In genomic region chr13:97601135-97601730, GRCm38 (mm10) we compare ENCODE assay signal across 37 mouse cellular contexts.
DNase-seq lines count a peak whose midpoint lies in the region; ATAC-seq and TF ChIP-seq lines count a peak whose summit lies in the region.
"Had no signal": no experiment of that assay in that cellular context is flagged by ENCODE, and none has a peak within 500 bp of the region (broad histone marks: within the 10 kb centered on the region; RNA-seq: fewer than 3 reads in every experiment).

No protein-coding gene starts in this region.

- no peak for TF ChIP-seq POLR2A in limb, embryonic 14.5 days (IDR thresholded peaks at IDR 0.05; ENCODE audit: borderline replicate concordance, extremely low read depth, insufficient read depth, insufficient read length)

- ATAC-seq in hindbrain, embryonic 12.5 days (ENCODE audit: low FRiP score): no peak
- peak; percentile 38; the same call in 1 of the 2 replicates for ATAC-seq in limb, embryonic 14.5 days (ENCODE audit: low FRiP score, low read depth)
- no peak for ATAC-seq in frontal cortex, adult (ENCODE audit: low TSS enrichment)
- ATAC-seq: inflammation-experienced regulatory T-cells, adult 6 months; midbrain, embryonic 15.5 days; Patski had no signal

- H3K9ac ChIP-seq in hindbrain, embryonic 12.5 days: no peak overlapping the region
- no peak overlapping the region for H3K9ac ChIP-seq in limb, embryonic 14.5 days (ENCODE audit: low read depth, low read length, severe bottlenecking)
- H3K9ac ChIP-seq: embryonic facial prominence, embryonic 13.5 days; forebrain, embryonic 12.5 days; hindbrain, embryonic 15.5 days; liver, embryonic 14.5 days; midbrain, embryonic 15.5 days; neural tube, embryonic 15.5 days had no signal

- H3K4me3 ChIP-seq in hindbrain, embryonic 10.5 days: no peak overlapping the region
- H3K4me3 ChIP-seq in hindbrain, embryonic 12.5 days: no peak overlapping the region
- H3K4me3 ChIP-seq in limb, embryonic 14.5 days (replicated peaks; ENCODE audit: low read length): no peak overlapping the region
- H3K4me3 ChIP-seq: embryonic facial prominence, embryonic 13.5 days; erythroblast, embryonic 14.5 days; forebrain, embryonic 12.5 days; hindbrain, embryonic 15.5 days; midbrain, embryonic 15.5 days; neural tube, embryonic 15.5 days had no signal

- 73% methylated on average over 7 of the region's 7 CpGs for WGBS in hindbrain, embryonic 10.5 days
- 75% methylated on average over 7 of the region's 7 CpGs for WGBS in hindbrain, embryonic 12.5 days
- WGBS in limb, embryonic 14.5 days: 21% methylated on average over 7 of the region's 7 CpGs

- H3K4me1 ChIP-seq in hindbrain, embryonic 10.5 days (replicated peaks): peaks cover 36% of the 10 kb centered on the region
- H3K4me1 ChIP-seq in hindbrain, embryonic 12.5 days: peaks cover 19% of the 10 kb centered on the region; the same call in 1 of the 2 replicates
- peaks cover 21% of the 10 kb centered on the region for H3K4me1 ChIP-seq in limb, embryonic 14.5 days (ENCODE audit: control insufficient read depth, insufficient read depth, low read length)

- H3K9me3 ChIP-seq in hindbrain, embryonic 10.5 days: peaks cover 6% of the 10 kb centered on the region; the same call in 1 of the 2 replicates
- H3K9me3 ChIP-seq in hindbrain, embryonic 12.5 days (replicated peaks): no peaks in the 10 kb centered on the region
- H3K9me3 ChIP-seq in limb, embryonic 14.5 days (ENCODE audit: control insufficient read depth, low read length): peaks cover 4% of the 10 kb centered on the region; the same call in 1 of the 2 replicates
- H3K9me3 ChIP-seq: forebrain, embryonic 12.5 days; hindbrain, embryonic 15.5 days; midbrain, embryonic 15.5 days; neural tube, embryonic 15.5 days had no signal

- H3K4me2 ChIP-seq in hindbrain, embryonic 12.5 days (replicated peaks): no peak overlapping the region
- no peak overlapping the region for H3K4me2 ChIP-seq in limb, embryonic 14.5 days (replicated peaks; ENCODE audit: low read depth, low read length, severe bottlenecking)
- H3K4me2 ChIP-seq: embryonic facial prominence, embryonic 13.5 days; forebrain, embryonic 12.5 days; heart, embryonic 11.5 days; hindbrain, embryonic 15.5 days; midbrain, embryonic 15.5 days; neural tube, embryonic 15.5 days had no signal

- H3K27me3 ChIP-seq in hindbrain, embryonic 10.5 days (ENCODE audit: insufficient read depth, poor library complexity, severe bottlenecking): no peaks in the 10 kb centered on the region
- 0 out of 2 replicates have a peak, but pooled peaks cover 3% of the 10 kb centered on the region for H3K27me3 ChIP-seq in hindbrain, embryonic 12.5 days
- H3K27me3 ChIP-seq in limb, embryonic 14.5 days (ENCODE audit: control insufficient read depth, insufficient read depth, low read length): no peaks in the 10 kb centered on the region
- H3K27me3 ChIP-seq: embryonic facial prominence, embryonic 13.5 days; forebrain, embryonic 12.5 days; hindbrain, embryonic 15.5 days; midbrain, embryonic 15.5 days; neural tube, embryonic 15.5 days; Patski had no signal

- no peak for DNase-seq in hindbrain, embryonic 10.5 days (ENCODE audit: low spot score)
- DNase-seq in kidney, postnatal 4 days: peak; percentile 26 to 52
- DNase-seq in kidney, postnatal 10 days: no peak
- DNase-seq in forelimb bud, embryonic 11.5 days (ENCODE audit: low read depth, low spot score): peak; percentile 49
- DNase-seq in limb, embryonic 14.5 days (ENCODE audit: low spot score): no peak
- DNase-seq in spleen, postnatal 14 days (ENCODE audit: low spot score in 2 of 2): no peak
- DNase-seq: adrenal gland, postnatal 14 days; cerebellum, adult 11-12 months; cerebellum, adult 9-11 months; embryo, embryonic 11 days; gastrocnemius, postnatal 25 days; heart, adult 11 months; heart, postnatal 4 days; kidney, adult 11 months; layer of hippocampus, adult 9-11 months; liver; lung, adult 2 months; lung, postnatal 10 days; retina, postnatal 1 day; right cerebral cortex, postnatal 14 days; spleen, adult 18-20 months; thymus, adult 18-20 months; thymus, postnatal 25 days had no signal

- H3K27ac ChIP-seq in hindbrain, embryonic 10.5 days: 0 out of 2 replicates have a peak overlapping the region, but pooled peaks have one; percentile 59
- H3K27ac ChIP-seq in hindbrain, embryonic 12.5 days: no peak overlapping the region
- H3K27ac ChIP-seq in limb, embryonic 14.5 days (replicated peaks; ENCODE audit: low read depth, low read length): no peak overlapping the region
- H3K27ac ChIP-seq: embryonic facial prominence, embryonic 13.5 days; forebrain, embryonic 12.5 days; hindbrain, embryonic 15.5 days; liver, embryonic 14.5 days; macrophage; midbrain, embryonic 15.5 days; neural tube, embryonic 15.5 days; stomach, postnatal 0 days had no signal

- H3K36me3 ChIP-seq in hindbrain, embryonic 10.5 days: no peaks in the 10 kb centered on the region
- H3K36me3 ChIP-seq in hindbrain, embryonic 12.5 days: no peaks in the 10 kb centered on the region
- H3K36me3 ChIP-seq in limb, embryonic 14.5 days (ENCODE audit: control insufficient read depth, insufficient read depth, low read length): no peaks in the 10 kb centered on the region
- H3K36me3 ChIP-seq: embryonic facial prominence, embryonic 13.5 days; forebrain, embryonic 12.5 days; hindbrain, embryonic 15.5 days; midbrain, embryonic 15.5 days; neural tube, embryonic 15.5 days had no signal

Comparison
In these comparisons a context has a peak if more than half of its experiments do, and no peak if none do; other contexts are left out.
1. DNase-seq: peak in kidney, postnatal 4 days (2 of 2) and forelimb bud, embryonic 11.5 days (single experiment); none in hindbrain, embryonic 10.5 days (single experiment), kidney, postnatal 10 days (single experiment), limb, embryonic 14.5 days (single experiment) and spleen, postnatal 14 days (0 of 2).